Mouse (Mus musculus): ENCODE data around the gene Ap2s1. TPM values are rescaled to one million over a fixed set of nuclear protein-coding genes. Genes with fewer than 3 reads are reported as not detected.
"Not testable (repeated sequence)": the region's sequence is repeated elsewhere in the genome, so short reads cannot be mapped to it uniquely, and the experiment has no call there.

Ap2s1 gene
- 100 to 1,000 TPM; 349 to 363 TPM for total RNA-seq (2021)
- long read RNA-seq, experiment 1, transcript Ap2s1-201 (5 exons, 836 nt) = major isoform, 157 of 162 reads
- long read RNA-seq, experiment 1, partial matches to known transcripts = 0 of 162 reads
- long read RNA-seq, experiment 1, other reads (novel, unspliced or antisense) = 5 of 162 reads
- long read RNA-seq, experiment 2, transcript Ap2s1-201 (5 exons, 836 nt) = major isoform, 111 of 118 reads
- long read RNA-seq, experiment 2, partial matches to known transcripts = 1 of 118 reads
- long read RNA-seq, experiment 2, other reads (novel, unspliced or antisense) = 3 of 118 reads

GRCm38 (mm10) chr7:16738073-16738696, at the start of gene Ap2s1:
Ap2s1 (plus strand) TSS chr7:16738410.
- intact Hi-C loops (cut with DNase I) = loop anchor here (10.0 kb wide), 1 partner anchor 273 kb away; no protein-coding TSS in a partner anchor

GRCm38 (mm10) chr7:16689196-16689595, 49.0 kb upstream of the Ap2s1 start:
- DNase-seq (ENCODE audit: low spot score in 2 of 2) = no peak
- intact Hi-C loops (cut with DNase I) = no loop called here

More at GRCm38 (mm10) chr7:16738073-16738696, at the start of gene Ap2s1:
- DNase-seq (ENCODE audit: low spot score in 2 of 2) = peak; percentile 98 to 99

DNA sequence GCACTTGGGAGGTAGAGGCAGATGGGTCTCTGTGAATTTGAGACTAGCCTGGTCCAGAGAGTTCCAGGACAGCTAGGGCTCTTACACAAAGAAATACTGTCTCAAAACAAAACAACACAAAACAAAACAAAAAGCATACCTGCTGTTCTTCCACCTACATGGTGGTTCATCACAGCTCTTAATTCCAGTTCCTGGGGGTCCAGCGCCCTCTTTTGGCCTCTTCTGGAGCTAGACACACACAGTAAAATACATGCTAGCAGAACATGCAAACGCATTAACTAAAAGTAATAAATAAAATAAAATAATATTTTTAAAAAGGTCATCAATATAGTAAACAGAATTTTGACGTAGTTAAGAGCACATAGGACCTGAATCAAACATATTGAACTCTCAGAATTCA, 43.2 kb upstream of the Ap2s1 start:
- DNase-seq (ENCODE audit: low spot score in 2 of 2) = peak in 1 of 2 experiments; percentile 50
- intact Hi-C loops (cut with DNase I) = loop anchor here (2.0 kb wide), 1 partner anchor 64 kb away; no protein-coding TSS in a partner anchor

DNA sequence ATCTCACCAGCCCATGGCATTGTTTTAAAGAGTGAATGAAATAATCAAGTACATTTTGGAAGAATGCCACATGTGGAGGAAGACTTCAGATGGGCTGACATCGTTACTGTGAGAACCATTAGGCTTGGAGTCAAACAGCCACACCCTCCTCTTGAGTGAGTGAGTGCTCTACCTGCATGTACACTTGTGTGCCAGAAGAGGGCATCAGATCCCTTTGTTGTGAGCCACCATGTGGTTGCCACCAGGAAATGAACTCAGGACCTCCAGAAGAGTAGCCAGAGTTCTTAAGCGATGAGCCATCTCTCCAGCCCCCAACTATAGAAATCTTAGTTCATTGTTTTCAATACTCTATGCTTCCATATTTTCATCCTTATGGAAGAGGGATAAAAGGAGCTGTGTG, 39.2 kb upstream of the Ap2s1 start:
- intact Hi-C loops (cut with DNase I) = no loop called here
- no peak for DNase-seq (ENCODE audit: low spot score in 2 of 2)

- intact Hi-C loops (cut with DNase I) = no loop called here
- DNase-seq (ENCODE audit: low spot score in 2 of 2) = peak in 1 of 2 experiments; percentile 35
Measured at GRCm38 (mm10) chr7:16700583-16700982, 37.6 kb upstream of the Ap2s1 start.

DNA sequence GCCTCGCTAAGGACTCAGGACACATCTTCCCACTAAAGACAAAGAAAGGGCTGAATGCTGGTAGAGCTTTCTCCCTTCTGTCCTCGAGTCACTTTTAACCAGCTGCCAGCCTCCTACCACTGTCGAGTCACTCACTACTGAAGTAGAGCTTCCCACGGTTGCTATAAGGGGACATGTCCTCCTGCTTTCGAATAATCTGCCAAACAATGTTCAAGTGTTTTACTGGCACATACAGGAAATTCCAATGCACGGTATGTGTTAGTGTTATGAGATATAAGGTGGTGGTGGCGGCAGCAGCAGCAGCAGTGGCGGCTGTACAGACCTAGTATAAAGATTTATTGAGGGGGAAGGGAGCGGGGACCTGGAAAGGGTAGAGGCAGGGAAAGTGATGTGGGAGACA, 31.8 kb upstream of the Ap2s1 start:
- intact Hi-C loops (cut with DNase I) = no loop called here
- DNase-seq (ENCODE audit: low spot score in 2 of 2) = peak; percentile 58 to 84

DNA sequence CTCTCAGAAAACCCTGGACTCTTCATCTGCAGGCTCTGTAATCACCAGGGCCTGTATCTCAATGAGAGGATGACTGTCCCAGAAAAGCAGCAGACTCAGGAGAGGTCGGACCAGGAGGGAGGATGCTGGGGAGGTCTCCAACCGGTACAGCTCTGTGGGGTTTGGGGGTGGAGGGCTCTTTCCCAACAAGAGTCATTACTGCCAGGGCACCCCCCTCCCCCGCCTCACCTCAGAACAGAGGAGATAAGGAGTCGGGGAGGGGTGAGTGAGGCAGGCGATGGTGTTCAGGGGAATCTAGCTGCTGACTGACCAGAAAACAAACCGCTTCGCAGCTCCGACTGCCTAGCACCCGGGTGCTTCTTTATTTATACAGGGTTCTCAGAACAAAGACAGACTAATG, 30.0 kb upstream of the Ap2s1 start:
- no peak for DNase-seq (ENCODE audit: low spot score in 2 of 2)
- intact Hi-C loops (cut with DNase I) = no loop called here

- DNase-seq (ENCODE audit: low spot score in 2 of 2) = no peak
- intact Hi-C loops (cut with DNase I) = no loop called here
Measured at GRCm38 (mm10) chr7:16710604-16711003, 27.6 kb upstream of the Ap2s1 start.

DNA sequence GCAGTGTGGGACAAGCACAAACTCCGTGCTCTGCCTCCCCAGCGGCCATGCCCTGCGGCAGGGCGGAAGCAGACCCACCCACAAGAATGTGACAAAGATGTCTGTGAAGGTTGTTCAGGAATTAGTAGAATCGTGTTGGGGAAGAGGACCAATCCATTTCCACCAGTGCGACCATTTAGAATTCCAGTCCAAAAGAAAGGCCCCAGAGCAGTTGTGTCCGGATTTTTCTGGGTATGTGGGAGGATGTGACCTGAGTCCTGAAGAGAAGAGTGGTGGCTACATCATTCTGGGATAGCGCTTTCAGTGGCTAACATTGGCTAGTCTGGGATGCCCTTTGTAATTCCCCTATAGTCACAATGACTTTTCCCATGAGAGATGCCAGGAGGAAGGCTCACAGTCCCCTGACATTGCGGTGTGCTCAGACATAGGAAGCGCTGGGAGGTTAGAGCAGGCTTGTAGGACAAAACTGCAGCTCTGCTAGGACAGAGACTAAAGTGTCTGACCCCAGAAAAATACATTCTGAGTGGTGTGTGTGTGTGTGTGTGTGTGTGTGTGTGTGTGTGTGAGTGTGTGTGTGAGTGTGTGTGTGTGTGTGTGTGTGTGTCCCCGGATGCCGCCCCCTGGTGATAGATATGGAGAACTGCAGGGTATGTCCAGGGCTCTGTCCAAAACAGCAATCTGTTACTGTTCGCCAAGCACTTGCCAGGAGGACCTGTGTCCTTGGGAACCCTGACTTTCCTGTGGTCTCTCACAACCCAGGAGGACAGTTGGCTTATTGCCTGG, 25.4 kb upstream of the Ap2s1 start:
- intact Hi-C loops (cut with DNase I) = no loop called here
- DNase-seq (ENCODE audit: low spot score in 2 of 2) = no peak

GRCm38 (mm10) chr7:16716456-16717152, 21.6 kb upstream of the Ap2s1 start:
- DNase-seq (ENCODE audit: low spot score in 2 of 2) = peak; percentile 18 to 49
- intact Hi-C loops (cut with DNase I) = not testable (repeated sequence)

DNA sequence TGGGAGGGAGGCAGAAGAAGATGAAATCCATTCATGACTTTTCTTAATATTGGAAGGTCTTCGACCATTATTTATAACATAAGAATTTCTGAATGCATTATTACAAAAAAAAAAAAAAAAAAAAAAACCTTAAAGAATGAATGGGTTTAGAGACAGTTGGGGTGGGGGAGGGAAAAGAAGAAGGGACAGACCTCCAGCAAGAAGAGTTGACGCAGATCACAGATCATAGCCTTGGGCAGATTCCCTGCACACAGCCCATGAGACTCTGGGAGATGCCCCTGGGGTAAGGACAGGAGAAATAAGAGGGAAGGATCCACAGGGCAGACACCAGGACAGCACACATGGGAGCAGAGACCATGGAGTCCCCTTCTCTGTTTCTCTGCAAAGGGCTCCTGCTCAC, 16.6 kb upstream of the Ap2s1 start, which contains the start of gene Ceacam9:
Gene Ceacam9, plus strand, starts transcription at position 301 of the 400 bp plus-strand sequence.
- intact Hi-C loops (cut with DNase I) = no loop called here
- DNase-seq (ENCODE audit: low spot score in 2 of 2) = no peak

- intact Hi-C loops (cut with DNase I); DNase-seq (ENCODE audit: low spot score in 2 of 2): not testable (repeated sequence)
Measured at GRCm38 (mm10) chr7:16722490-16722889, 15.7 kb upstream of the Ap2s1 start.

GRCm38 (mm10) chr7:16728596-16729348, 9.4 kb upstream of the Ap2s1 start:
- peak; percentile 75 to 76 for DNase-seq (ENCODE audit: low spot score in 2 of 2)
- intact Hi-C loops (cut with DNase I) = loop anchor here (1.0 to 2.0 kb wide), 2 partner anchors 32 to 99 kb away; no protein-coding TSS in a partner anchor

DNA sequence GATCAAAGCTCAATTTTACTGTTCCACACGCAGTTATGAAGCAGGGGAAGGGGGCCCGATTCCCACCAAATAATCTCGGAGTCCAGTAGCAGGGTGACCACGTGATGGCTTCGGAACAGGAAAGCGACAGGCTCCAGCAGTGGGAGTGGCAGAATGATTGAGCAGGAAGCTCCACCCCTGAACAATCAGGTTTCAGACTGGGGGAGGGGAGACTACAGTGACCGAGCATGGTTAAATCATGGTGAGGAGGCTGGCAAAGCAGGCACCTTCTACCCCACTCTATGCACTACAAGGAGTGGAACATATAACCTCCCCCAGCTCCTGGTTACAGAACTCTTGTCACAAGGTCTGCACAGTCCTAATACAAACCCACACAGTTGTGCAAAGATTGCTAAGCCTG, 8.6 kb upstream of the Ap2s1 start:
- DNase-seq (ENCODE audit: low spot score in 2 of 2) = peak in 1 of 2 experiments; percentile 43

DNA sequence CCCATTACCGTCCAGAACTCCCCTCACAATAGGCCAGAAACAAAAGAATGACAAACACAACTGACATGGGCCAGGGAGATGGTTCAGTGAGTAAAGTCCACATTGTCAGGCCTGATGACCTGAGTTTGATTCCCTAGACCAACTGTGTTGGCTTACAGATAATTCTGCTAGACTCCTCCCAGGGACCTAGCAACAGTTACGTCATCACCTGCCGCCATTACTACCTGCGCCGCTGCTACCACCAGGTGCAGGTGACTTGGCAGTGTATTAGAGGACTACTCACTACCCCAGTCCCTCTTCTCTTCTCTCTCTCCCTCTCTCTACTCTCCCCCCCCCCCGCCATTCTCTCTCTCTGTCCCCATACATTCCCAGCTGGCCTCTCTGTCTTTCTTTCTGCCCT, 7.4 kb upstream of the Ap2s1 start:
- no peak for DNase-seq (ENCODE audit: low spot score in 2 of 2)
- intact Hi-C loops (cut with DNase I) = loop anchor here (10.0 kb wide), 1 partner anchor 266 kb away; no protein-coding TSS in a partner anchor

More for the DNA sequence above, 8.6 kb upstream of the Ap2s1 start:
- intact Hi-C loops (cut with DNase I) = loop anchor here (2.0 kb wide), 1 partner anchor 33 kb away; no protein-coding TSS in a partner anchor

DNA sequence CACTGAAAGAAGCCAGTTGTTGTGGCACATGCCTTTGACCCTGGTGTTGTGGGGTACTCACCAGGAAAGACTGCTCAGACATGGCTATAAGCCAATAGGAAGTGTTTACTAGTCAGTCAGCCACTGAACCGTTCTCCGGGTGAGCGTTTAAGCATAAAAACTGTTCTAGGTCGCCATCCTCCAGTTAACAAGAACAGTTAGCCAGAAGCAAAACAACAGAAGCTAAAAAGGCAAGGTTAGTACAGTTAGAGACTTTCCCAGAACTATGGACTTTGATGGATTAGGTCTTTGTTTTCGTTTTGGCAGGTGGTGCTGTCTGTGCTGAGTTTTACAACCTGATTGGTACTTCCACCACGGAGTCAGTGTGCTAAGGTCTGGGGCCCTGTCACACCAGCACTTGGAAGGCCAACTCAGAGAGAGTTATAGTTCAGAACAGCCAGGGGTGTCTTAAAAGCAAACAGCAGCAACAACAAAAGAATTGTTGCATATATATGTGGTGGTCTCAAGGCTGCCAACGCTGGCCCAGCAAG, 6.3 kb upstream of the Ap2s1 start:
- DNase-seq (ENCODE audit: low spot score in 2 of 2) = no peak
- intact Hi-C loops (cut with DNase I) = loop anchor here (10.0 kb wide), 1 partner anchor 267 kb away; no protein-coding TSS in a partner anchor

DNA sequence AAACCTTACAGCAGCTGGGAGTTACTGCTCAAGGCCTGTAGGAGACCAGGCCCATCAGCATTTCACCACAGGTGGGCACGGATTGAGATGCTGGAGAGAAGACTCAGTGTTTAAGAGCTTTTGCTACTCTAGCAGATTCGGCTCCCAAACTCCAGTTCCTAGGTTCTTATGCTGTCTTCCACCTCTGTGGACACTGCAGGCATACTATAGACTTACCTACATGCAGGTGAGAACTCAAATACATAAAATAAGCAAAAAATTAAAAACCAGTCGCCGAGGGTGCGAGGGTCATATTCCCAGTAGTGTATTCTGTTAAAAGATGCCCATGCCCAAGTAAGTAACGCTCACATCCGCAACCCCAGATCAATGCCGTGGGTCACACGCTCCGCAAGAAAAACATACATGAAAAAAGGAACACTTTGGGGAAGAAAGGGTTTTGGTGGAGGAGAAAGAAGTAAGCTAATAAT, 571 bp upstream of the Ap2s1 start:
- no peak for DNase-seq (ENCODE audit: low spot score in 2 of 2)
- intact Hi-C loops (cut with DNase I) = loop anchor here (10.0 kb wide), 1 partner anchor 273 kb away; no protein-coding TSS in a partner anchor

- intact Hi-C loops (cut with DNase I) = loop anchor here (10.0 kb wide), 1 partner anchor 274 kb away; no protein-coding TSS in a partner anchor
- DNase-seq (ENCODE audit: low spot score in 2 of 2) = no peak
Measured at GRCm38 (mm10) chr7:16739056-16739604, 920 bp downstream of the Ap2s1 start.
